Mouse (Mus musculus): ENCODE results near the gene Fmo5.

DNA sequence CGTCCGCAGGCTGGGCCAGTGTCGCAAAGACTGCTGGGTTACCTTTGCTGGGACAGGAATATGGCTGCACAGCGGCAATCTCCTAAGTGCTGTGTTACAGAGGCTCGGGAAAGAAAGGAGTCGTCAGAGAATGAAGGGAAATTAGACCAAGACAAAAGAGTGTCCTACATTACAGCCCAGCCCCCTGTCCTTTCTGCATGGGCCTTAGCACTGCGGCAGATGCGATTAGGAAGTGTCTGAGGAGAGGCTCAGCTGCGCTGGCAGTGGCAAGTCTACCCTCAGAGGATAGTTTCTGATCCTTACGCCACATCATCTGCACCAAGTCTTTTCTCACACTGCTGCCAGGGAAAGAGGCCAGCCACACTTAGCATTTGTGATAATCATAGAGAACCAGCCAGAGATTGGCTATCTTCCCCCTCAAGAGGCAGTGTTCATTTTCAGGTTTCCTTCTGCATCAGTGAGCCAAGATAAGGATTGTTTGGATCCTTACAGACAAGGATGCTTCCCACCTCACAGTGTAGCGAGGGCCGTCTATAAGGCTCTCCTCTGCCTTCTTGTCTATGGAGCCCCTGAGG lies 62.9 kb downstream of the Fmo5 start:
- no peak for TF ChIP-seq CTCF (IDR thresholded peaks at IDR 0.05)
- TF ChIP-seq EP300 (IDR thresholded peaks at IDR 0.05), result no peak

Measured in lung, postnatal 0 days (tissue).